Mouse (Mus musculus) layer of hippocampus, postnatal 14 days (tissue): ENCODE measurements around the gene Afap1l2. TPM values are rescaled to one million over a fixed set of nuclear protein-coding genes. Genes with fewer than 3 reads are reported as not detected.

ENCODE experiments used
- DNase-seq, 2 experiments: peaks; one replicate each; pipeline ENCODE4 v3.0.0; 2021 to 2022; ENCODE audit warnings: low spot score in 2 of 2, mixed read lengths in 1 of 2
- total RNA-seq, 2 experiments: library from RNA; stranded (reverse); gene quantifications; 2 replicates each; pipeline ENCODE4 v1.2.3; 2021

The Afap1l2 gene
- total RNA-seq, 2 experiments from 2014 or later, result 20.0 to 21.3 TPM

DNA sequence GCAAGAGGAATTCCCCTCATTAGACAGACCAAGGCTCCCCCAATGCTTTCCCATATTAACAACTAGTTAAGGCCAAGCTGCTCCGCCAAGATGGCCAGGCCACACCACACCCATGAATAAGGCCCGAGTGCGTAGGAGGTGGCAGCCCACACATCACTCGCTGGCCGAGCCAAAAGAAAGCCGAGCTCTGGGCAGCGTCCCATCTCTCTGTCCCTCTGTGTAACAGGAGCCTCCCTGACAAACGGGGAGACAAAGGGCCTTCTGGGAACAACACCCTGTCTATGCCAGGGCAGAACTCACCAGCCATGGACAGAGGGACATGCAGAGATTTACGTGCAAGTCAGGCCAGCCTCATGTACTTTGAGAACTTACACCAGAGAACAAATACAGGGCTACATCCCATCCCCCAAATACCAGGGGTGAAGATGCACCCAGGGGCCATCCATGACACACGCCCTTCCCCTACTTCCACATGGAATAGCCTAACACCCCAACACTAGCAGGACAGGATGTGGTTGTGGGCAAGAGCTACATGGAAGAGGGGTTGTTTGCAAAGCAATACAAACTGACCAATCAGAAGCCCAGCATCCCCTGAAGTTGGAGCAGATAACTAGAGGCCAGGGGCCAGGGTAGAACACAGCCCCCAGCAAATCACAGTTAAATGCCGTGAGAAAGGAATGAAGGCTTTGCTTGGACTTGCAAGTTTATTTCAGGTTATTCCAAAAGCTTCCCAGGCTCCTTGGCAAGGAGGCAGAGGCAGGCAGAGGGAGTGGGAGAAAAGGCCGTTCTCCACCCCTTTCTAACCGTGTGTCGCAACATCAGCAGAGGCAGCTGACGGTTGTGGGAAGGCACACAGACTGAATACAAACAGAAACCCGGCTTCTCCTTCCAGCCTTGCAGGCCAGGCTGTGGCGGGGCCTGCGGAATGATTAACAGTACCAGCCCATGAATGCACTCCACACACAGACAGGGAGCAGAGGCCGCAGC, 30.8 kb downstream of the Afap1l2 start:
- peak; percentile 37 to 49 for DNase-seq

GRCm38 (mm10) chr19:56976515-56976914, 31.5 kb downstream of the Afap1l2 start:
- DNase-seq, result no peak

- no peak for DNase-seq
These were observed 32.5 kb downstream of the Afap1l2 start for GRCm38 (mm10) chr19:56975502-56975901.

GRCm38 (mm10) chr19:56974159-56974558, 33.9 kb downstream of the Afap1l2 start:
- no peak for DNase-seq

DNA sequence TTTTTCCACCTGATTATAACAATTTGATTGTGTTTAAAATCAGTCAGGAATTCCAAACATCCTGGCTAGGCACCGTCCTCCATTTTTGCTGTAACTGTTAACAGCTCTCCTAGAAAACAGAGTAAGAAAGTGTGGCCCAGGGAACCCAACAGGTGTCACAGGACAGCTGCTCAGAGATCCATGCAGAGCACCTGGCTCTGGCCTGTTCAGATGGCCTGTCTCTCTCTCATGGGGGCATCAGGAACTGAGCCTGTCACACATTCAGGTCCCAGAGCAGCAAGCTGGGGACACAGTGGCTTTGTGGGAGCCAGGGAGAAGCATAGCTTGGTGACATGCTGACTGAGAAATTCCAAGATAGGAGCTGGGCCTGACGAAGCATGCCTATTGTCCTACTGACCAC, 35.3 kb downstream of the Afap1l2 start:
- DNase-seq, result no peak

- DNase-seq, result no peak
These were observed 36.7 kb downstream of the Afap1l2 start for GRCm38 (mm10) chr19:56971347-56971746.

DNA sequence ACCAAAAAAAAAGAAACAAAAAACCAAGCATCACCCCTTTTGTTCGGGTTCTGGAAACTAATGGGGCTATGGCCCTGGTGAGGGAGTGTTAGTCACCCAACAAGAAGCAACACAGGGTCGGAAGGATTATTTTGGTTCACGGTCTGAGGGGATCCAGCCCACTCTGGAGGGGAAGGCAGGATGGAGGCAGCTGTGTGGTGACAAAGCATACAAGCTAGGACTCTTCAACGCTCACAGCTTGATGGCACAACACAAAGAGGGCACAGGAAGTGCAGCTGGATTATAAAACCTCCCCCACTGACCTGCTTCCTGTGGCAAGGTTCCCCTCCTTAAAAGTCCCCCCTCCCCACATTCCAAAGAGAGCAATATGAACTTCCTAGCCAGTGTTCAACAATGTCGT, 44.2 kb downstream of the Afap1l2 start:
- no peak for DNase-seq

GRCm38 (mm10) chr19:56959601-56960000, 48.4 kb downstream of the Afap1l2 start:
- DNase-seq, result no peak

DNA sequence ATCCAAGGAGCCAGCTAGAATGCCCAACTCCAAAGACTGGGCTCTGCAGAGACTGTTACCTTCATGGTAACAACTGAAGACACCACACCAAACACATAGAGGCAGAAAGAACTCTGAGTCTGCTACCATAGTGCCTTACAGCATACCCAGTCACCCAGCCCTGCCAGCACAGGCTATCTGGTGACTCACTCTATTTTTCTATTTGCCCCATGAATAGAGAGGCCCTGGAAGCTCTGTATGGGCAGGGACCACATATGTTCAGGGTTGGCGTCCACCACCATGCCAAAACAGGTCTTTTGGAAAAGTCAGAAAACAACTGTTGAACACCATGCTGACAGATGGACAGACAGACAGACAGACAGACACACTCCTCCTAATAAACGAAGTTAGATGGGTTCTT, 49.0 kb downstream of the Afap1l2 start:
- no peak for DNase-seq

DNA sequence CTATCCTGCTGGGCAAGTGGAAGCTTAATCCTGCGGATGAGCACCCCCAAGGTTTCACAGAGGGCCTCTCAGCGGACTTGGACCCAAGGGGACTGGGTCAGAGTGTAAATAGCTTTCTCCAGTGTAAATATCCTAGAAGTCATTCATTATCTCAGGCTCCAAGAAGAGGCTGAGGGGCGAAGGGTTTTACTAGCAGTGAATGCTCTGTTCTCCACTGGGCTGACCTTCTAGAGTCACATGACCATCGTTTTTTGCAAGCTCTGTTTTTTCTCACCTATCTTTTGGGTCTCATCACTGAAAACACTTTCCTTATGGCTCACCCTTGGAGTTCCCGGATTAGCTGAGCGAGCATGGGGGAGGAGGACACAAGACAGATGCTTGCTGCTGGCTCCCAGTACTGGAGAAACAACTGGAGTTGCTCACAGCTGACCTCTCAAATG, 49.4 kb downstream of the Afap1l2 start:
- DNase-seq, result no peak

GRCm38 (mm10) chr19:56958011-56958410, 50.0 kb downstream of the Afap1l2 start:
- no peak for DNase-seq

- DNase-seq, result peak; percentile 17 to 54
These were observed 52.2 kb downstream of the Afap1l2 start for GRCm38 (mm10) chr19:56955568-56956513.

- DNase-seq, result no peak
These were observed 53.2 kb downstream of the Afap1l2 start for GRCm38 (mm10) chr19:56954857-56955256.

GRCm38 (mm10) chr19:56953856-56954255, 54.2 kb downstream of the Afap1l2 start:
- no peak for DNase-seq

DNA sequence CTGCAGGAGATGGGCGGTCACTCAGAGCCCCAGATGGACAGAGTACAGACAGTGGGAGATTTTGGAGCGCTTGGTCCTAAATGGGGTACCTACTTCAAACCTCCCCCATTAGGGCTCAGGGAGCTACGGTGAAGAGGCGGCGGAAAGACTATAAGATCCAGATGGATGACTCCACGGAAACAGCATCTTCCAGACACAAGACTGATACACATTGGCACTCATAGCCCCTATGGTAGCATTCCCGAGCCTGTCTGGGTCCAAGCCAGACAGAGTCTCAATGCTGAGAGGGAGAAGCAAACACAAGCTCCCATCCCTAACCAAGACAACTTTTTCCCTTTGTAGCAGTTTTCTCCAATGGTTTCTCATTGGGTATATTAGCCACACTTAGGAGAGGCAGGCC, 57.2 kb downstream of the Afap1l2 start:
- DNase-seq, result no peak

DNA sequence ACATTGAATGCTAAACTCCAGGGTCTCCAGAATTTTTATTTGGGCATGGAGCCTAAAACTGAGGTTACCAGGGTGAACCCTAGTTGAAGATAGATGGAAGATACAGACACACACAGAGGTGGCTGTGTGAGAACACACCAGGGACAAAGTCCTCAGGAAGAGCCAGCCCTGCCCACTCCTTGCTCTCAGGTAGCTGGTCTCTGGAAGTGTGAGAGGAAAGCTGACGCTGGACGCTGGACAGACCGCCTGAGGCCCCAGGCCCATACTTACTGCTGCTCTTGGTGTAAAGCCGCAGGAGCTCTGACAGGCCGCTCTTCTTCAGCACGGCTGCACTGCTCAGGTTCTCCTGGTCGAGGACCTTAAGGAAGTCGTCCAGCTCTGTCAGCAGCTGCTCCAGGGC, 58.2 kb downstream of the Afap1l2 start:
- no peak for DNase-seq

- DNase-seq, result no peak
These were observed 59.9 kb downstream of the Afap1l2 start for GRCm38 (mm10) chr19:56947971-56948610.

DNA sequence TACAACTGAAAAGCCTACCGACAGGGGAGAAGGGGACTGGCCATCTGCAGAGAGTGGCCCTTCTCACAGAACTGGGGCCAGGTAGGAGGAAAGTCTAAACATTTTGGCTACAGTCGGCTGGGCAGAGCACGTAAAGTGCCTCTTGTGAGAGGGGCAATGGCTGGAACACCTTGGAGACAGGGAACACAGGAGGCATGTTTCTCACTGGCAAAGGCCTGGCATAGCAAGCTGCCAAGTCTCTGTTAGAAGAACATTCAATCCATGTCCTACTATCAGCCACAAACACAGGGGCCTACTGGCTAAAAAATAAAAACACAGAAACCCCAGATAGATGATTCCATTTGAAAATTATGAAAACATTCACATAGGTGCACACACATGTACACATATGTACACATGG, 61.3 kb downstream of the Afap1l2 start:
- DNase-seq, result no peak

GRCm38 (mm10) chr19:56946277-56946676, 61.8 kb downstream of the Afap1l2 start:
- no peak for DNase-seq

DNA sequence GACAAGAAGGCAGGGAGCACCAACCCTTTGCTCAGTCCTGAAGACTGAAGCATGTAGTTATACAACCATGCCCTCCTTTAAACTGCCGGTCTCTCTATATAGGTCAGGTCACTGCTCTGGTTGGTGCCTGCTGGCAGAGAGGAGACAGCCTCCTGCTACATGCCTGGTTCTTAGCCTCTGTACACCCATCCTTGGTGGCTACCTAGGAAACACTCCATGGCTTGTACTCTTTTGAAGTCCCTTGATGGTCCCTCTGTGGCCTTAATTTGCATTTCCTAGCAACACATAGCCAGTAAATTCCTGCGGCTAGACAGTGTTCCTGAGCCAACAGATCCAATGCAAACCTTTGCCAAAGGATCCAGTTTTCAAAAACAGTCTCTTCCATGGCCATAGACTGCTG, 62.4 kb downstream of the Afap1l2 start:
- no peak for DNase-seq

DNA sequence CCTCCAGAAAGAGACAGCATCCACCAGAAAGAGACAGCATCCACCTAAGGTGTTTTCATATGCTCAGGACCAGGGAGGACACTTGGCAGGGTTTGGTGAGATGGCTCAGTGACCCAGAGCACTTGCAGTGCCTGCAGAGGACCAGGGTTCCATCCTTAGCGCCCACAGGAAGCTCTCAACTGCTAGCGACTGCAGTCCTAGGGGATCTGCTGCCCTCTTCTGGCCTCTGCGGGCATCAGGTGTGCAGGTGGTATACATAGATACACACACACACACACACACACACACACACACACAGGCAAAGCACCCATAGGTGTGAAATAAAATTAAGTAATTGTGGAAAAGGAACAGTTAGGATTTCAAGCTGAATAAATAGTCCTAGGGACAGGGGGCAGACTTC, 63.2 kb downstream of the Afap1l2 start:
- no peak for DNase-seq
